Mouse (Mus musculus): ENCODE measurements around the gene Kif1c. TPM values are rescaled to one million over a fixed set of nuclear protein-coding genes. Genes with fewer than 3 reads are reported as not detected.

Gene Kif1c
- total RNA-seq, 2 experiments from 2014 or later: 3.9 to 13.2 TPM

- peak; percentile 82 for ATAC-seq (replicated peaks; ENCODE audit: low FRiP score, low TSS enrichment, poor library complexity, severe bottlenecking)
These were observed 12.6 kb upstream of the Kif1c start, which contains the start of gene Camta2 for GRCm38 (mm10) chr11:70687601-70688199. Gene Camta2 (minus strand): TSS chr11:70688105.

- ATAC-seq (replicated peaks; ENCODE audit: low FRiP score, low TSS enrichment, poor library complexity, severe bottlenecking): no peak
These were observed 12.0 kb upstream of the Kif1c start for GRCm38 (mm10) chr11:70688372-70688771.

GRCm38 (mm10) chr11:70689578-70689977 is 10.8 kb upstream of the Kif1c start:
- ATAC-seq (replicated peaks; ENCODE audit: low FRiP score, low TSS enrichment, poor library complexity, severe bottlenecking): no peak

GRCm38 (mm10) chr11:70693504-70693903 is 6.8 kb upstream of the Kif1c start:
- no peak for ATAC-seq (replicated peaks; ENCODE audit: low FRiP score, low TSS enrichment, poor library complexity, severe bottlenecking)

- ATAC-seq (replicated peaks; ENCODE audit: low FRiP score, low TSS enrichment, poor library complexity, severe bottlenecking): no peak
These were observed 3.0 kb upstream of the Kif1c start for GRCm38 (mm10) chr11:70697376-70697775.

- no peak for ATAC-seq (replicated peaks; ENCODE audit: low FRiP score, low TSS enrichment, poor library complexity, severe bottlenecking)
These were observed 1.3 kb upstream of the Kif1c start for GRCm38 (mm10) chr11:70699051-70699450.

GRCm38 (mm10) chr11:70700613-70701012 is 265 bp downstream of the Kif1c start:
- peak; percentile 40 for ATAC-seq (replicated peaks; ENCODE audit: low FRiP score, low TSS enrichment, poor library complexity, severe bottlenecking)

- no peak for ATAC-seq (replicated peaks; ENCODE audit: low FRiP score, low TSS enrichment, poor library complexity, severe bottlenecking)
These were observed 1.0 kb downstream of the Kif1c start for GRCm38 (mm10) chr11:70701221-70701955.

- no peak for ATAC-seq (replicated peaks; ENCODE audit: low FRiP score, low TSS enrichment, poor library complexity, severe bottlenecking)
These were observed 1.8 kb downstream of the Kif1c start for GRCm38 (mm10) chr11:70701984-70702733.

- no peak for ATAC-seq (replicated peaks; ENCODE audit: low FRiP score, low TSS enrichment, poor library complexity, severe bottlenecking)
These were observed 2.4 kb downstream of the Kif1c start for GRCm38 (mm10) chr11:70702781-70703180.

- no peak for ATAC-seq (replicated peaks; ENCODE audit: low FRiP score, low TSS enrichment, poor library complexity, severe bottlenecking)
These were observed 5.8 kb downstream of the Kif1c start for GRCm38 (mm10) chr11:70706127-70706526.

GRCm38 (mm10) chr11:70711026-70711425 is 10.7 kb downstream of the Kif1c start:
- no peak for ATAC-seq (replicated peaks; ENCODE audit: low FRiP score, low TSS enrichment, poor library complexity, severe bottlenecking)

GRCm38 (mm10) chr11:70713222-70713621 is 12.9 kb downstream of the Kif1c start:
- no peak for ATAC-seq (replicated peaks; ENCODE audit: low FRiP score, low TSS enrichment, poor library complexity, severe bottlenecking)

- no peak for ATAC-seq (replicated peaks; ENCODE audit: low FRiP score, low TSS enrichment, poor library complexity, severe bottlenecking)
These were observed 15.5 kb downstream of the Kif1c start for GRCm38 (mm10) chr11:70715832-70716231.

- no peak for ATAC-seq (replicated peaks; ENCODE audit: low FRiP score, low TSS enrichment, poor library complexity, severe bottlenecking)
These were observed 18.1 kb downstream of the Kif1c start for GRCm38 (mm10) chr11:70718481-70718880.

- ATAC-seq (replicated peaks; ENCODE audit: low FRiP score, low TSS enrichment, poor library complexity, severe bottlenecking): peak; percentile 48; the same call in 1 of the 2 replicates
These were observed 20.2 kb downstream of the Kif1c start for GRCm38 (mm10) chr11:70720567-70720966.

GRCm38 (mm10) chr11:70721072-70721471 is 20.7 kb downstream of the Kif1c start:
- ATAC-seq (replicated peaks; ENCODE audit: low FRiP score, low TSS enrichment, poor library complexity, severe bottlenecking): no peak

- ATAC-seq (replicated peaks; ENCODE audit: low FRiP score, low TSS enrichment, poor library complexity, severe bottlenecking): no peak
These were observed 24.4 kb downstream of the Kif1c start for GRCm38 (mm10) chr11:70724706-70725105.

GRCm38 (mm10) chr11:70726585-70726984 is 26.2 kb downstream of the Kif1c start:
- no peak for ATAC-seq (replicated peaks; ENCODE audit: low FRiP score, low TSS enrichment, poor library complexity, severe bottlenecking)

GRCm38 (mm10) chr11:70727385-70727784 is 27.0 kb downstream of the Kif1c start:
- peak; percentile 52 for ATAC-seq (replicated peaks; ENCODE audit: low FRiP score, low TSS enrichment, poor library complexity, severe bottlenecking)

Data from megakaryocyte-erythroid progenitor cell, adult 5-6 weeks (primary cell).